In genomic region chr2:168357815-168358214, GRCm38 (mm10) we compare ENCODE assay signal across 18 mouse cellular contexts.
A peak's percentile ranks its signal among the peaks of the same experiment; 100 is the strongest.
DNase-seq lines count a peak whose midpoint lies in the region; ATAC-seq and TF ChIP-seq lines count a peak whose summit lies in the region.
"Had no signal": no experiment of that assay in that cellular context is flagged by ENCODE, and none has a peak within 500 bp of the region (broad histone marks: within the 10 kb centered on the region; RNA-seq: fewer than 3 reads in every experiment).

No protein-coding gene starts in this region.

- TF ChIP-seq POLR2A in brain, embryonic 14.5 days (IDR thresholded peaks at IDR 0.05; ENCODE audit: borderline replicate concordance, extremely low read depth, insufficient read depth, insufficient read length, poor library complexity, severe bottlenecking), result no peak

- TF ChIP-seq CTCF in kidney, postnatal 0 days (IDR thresholded peaks at IDR 0.05; ENCODE audit: low read depth), result peak; percentile 45
- TF ChIP-seq CTCF in E14TG2a.4 (conservative IDR thresholded peaks at IDR 0.05; ENCODE audit: low read length), result peak; percentile 17; the same call in 1 of the 2 replicates
- peak; percentile 29; the same call in 1 of the 2 replicates for TF ChIP-seq CTCF in brain, embryonic 14.5 days (IDR thresholded peaks at IDR 0.05; ENCODE audit: borderline replicate concordance, extremely low read depth, insufficient read depth, insufficient read length)

- no peak overlapping the region for H3K4me3 ChIP-seq in kidney, postnatal 0 days (replicated peaks; ENCODE audit: low read depth, low read length)
- H3K4me3 ChIP-seq in midbrain, embryonic 13.5 days (replicated peaks), result no peak overlapping the region
- H3K4me3 ChIP-seq in midbrain, embryonic 14.5 days (replicated peaks; ENCODE audit: low read depth, low read length), result no peak overlapping the region
- no peak overlapping the region for H3K4me3 ChIP-seq in E14TG2a.4 (replicated peaks; ENCODE audit: low read length)
- H3K4me3 ChIP-seq: hindbrain, embryonic 13.5 days; myocyte; neural tube, embryonic 15.5 days had no signal

- H3K4me2 ChIP-seq in kidney, postnatal 0 days (ENCODE audit: low read length), result no peak overlapping the region
- H3K4me2 ChIP-seq in midbrain, embryonic 13.5 days (replicated peaks), result no peak overlapping the region
- H3K4me2 ChIP-seq in midbrain, embryonic 14.5 days (ENCODE audit: low read length), result no peak overlapping the region
- H3K4me2 ChIP-seq: heart, embryonic 11.5 days; hindbrain, embryonic 13.5 days; neural tube, embryonic 15.5 days had no signal

- no peak for DNase-seq in kidney, postnatal 0 days (ENCODE audit: low spot score)
- no peak for DNase-seq in kidney, postnatal 36 days
- no peak for DNase-seq in midbrain, embryonic 14.5 days
- no peak for DNase-seq in brain, embryonic 14.5 days (ENCODE audit: low read depth)
- DNase-seq in left cerebral cortex, adult 9 months (ENCODE audit: low spot score in 2 of 2), result no peak
- no peak for DNase-seq in adrenal gland, adult 8-10 months
- DNase-seq: cerebellum, postnatal 14 days; heart, postnatal 14 days; kidney, adult 18-20 months; kidney, postnatal 14 days; layer of hippocampus, adult 9-11 months had no signal

- H3K9ac ChIP-seq in kidney, postnatal 0 days (ENCODE audit: low read depth, low read length), result no peak overlapping the region
- no peak overlapping the region for H3K9ac ChIP-seq in midbrain, embryonic 13.5 days (replicated peaks)
- no peak overlapping the region for H3K9ac ChIP-seq in midbrain, embryonic 14.5 days (replicated peaks; ENCODE audit: low read length)
- H3K9ac ChIP-seq: hindbrain, embryonic 13.5 days; neural tube, embryonic 15.5 days had no signal

- H3K4me1 ChIP-seq in kidney, postnatal 0 days (replicated peaks; ENCODE audit: insufficient read depth, low read length), result no peaks in the 10 kb centered on the region
- peaks cover 19% of the 10 kb centered on the region for H3K4me1 ChIP-seq in midbrain, embryonic 13.5 days (replicated peaks)
- peaks cover 20% of the 10 kb centered on the region for H3K4me1 ChIP-seq in midbrain, embryonic 14.5 days (ENCODE audit: control insufficient read depth, insufficient read depth, low read length)
- peaks cover 2% of the 10 kb centered on the region; the same call in 1 of the 2 replicates for H3K4me1 ChIP-seq in E14TG2a.4 (replicated peaks; ENCODE audit: low read depth, low read length)

- ATAC-seq in kidney, postnatal 0 days (replicated peaks; ENCODE audit: low FRiP score, low read depth), result no peak
- ATAC-seq in midbrain, embryonic 13.5 days, result 0 out of 2 replicates have a peak, but pooled peaks have one; percentile 17
- ATAC-seq in midbrain, embryonic 14.5 days (ENCODE audit: low FRiP score, low TSS enrichment), result no peak
- ATAC-seq: forebrain, embryonic 14.5 days had no signal

- no peaks in the 10 kb centered on the region for H3K36me3 ChIP-seq in kidney, postnatal 0 days (ENCODE audit: insufficient read depth, low read length)
- H3K36me3 ChIP-seq in midbrain, embryonic 13.5 days, result no peaks in the 10 kb centered on the region
- H3K36me3 ChIP-seq in midbrain, embryonic 14.5 days (ENCODE audit: control insufficient read depth, insufficient read depth, low read length), result no peaks in the 10 kb centered on the region
- no peaks in the 10 kb centered on the region for H3K36me3 ChIP-seq in E14TG2a.4 (ENCODE audit: insufficient read depth, low read length)
- H3K36me3 ChIP-seq: hindbrain, embryonic 13.5 days; neural tube, embryonic 15.5 days had no signal

- WGBS in kidney, postnatal 0 days, result 82% methylated on average over 6 of the region's 6 CpGs
- WGBS in midbrain, embryonic 13.5 days, result 79% methylated on average over 6 of the region's 6 CpGs
- WGBS in midbrain, embryonic 14.5 days, result 82% methylated on average over 6 of the region's 6 CpGs

- no peaks in the 10 kb centered on the region for H3K9me3 ChIP-seq in kidney, postnatal 0 days (replicated peaks; ENCODE audit: low read length)
- H3K9me3 ChIP-seq in midbrain, embryonic 13.5 days, result no peaks in the 10 kb centered on the region
- H3K9me3 ChIP-seq in midbrain, embryonic 14.5 days (ENCODE audit: control insufficient read depth, low read length), result no peaks in the 10 kb centered on the region
- no peaks in the 10 kb centered on the region for H3K9me3 ChIP-seq in E14TG2a.4 (ENCODE audit: low read length)
- H3K9me3 ChIP-seq: hindbrain, embryonic 13.5 days; neural tube, embryonic 15.5 days had no signal

- no peaks in the 10 kb centered on the region for H3K27me3 ChIP-seq in kidney, postnatal 0 days (ENCODE audit: insufficient read depth, low read length)
- H3K27me3 ChIP-seq in midbrain, embryonic 13.5 days, result no peaks in the 10 kb centered on the region
- H3K27me3 ChIP-seq in midbrain, embryonic 14.5 days (ENCODE audit: control insufficient read depth, insufficient read depth, low read length), result no peaks in the 10 kb centered on the region
- peaks cover 2% of the 10 kb centered on the region; the same call in 1 of the 2 replicates for H3K27me3 ChIP-seq in E14TG2a.4 (ENCODE audit: insufficient read depth, low read length)
- H3K27me3 ChIP-seq: hindbrain, embryonic 13.5 days; neural tube, embryonic 15.5 days had no signal

- H3K27ac ChIP-seq in kidney, postnatal 0 days, result no peak overlapping the region
- H3K27ac ChIP-seq in midbrain, embryonic 13.5 days, result no peak overlapping the region
- no peak overlapping the region for H3K27ac ChIP-seq in midbrain, embryonic 14.5 days (replicated peaks; ENCODE audit: low read depth, low read length)
- H3K27ac ChIP-seq: hindbrain, embryonic 13.5 days; neural tube, embryonic 15.5 days had no signal
